Mouse (Mus musculus) T-helper 2 cell (primary cell): Measurements from ENCODE around the gene Majin.

Experiments used
- in situ Hi-C: fragments of 300-600 bp; cut with MboI, MseI; formaldehyde crosslinking; loops from one replicate; pipeline ENCODE4 v1.15.1; 2025; ENCODE audit warnings: high pct_unique_total_duplicates

Majin gene

GRCm38 (mm10) chr19:6184131-6184530 is at the start of gene Majin:
Majin (plus strand) TSS chr19:6184388.
- in situ Hi-C loops, result no loop called here

GRCm38 (mm10) chr19:6136397-6136796 is 47.8 kb upstream of the Majin start:
- in situ Hi-C loops, result no loop called here

- in situ Hi-C loops, result no loop called here
These were observed 44.5 kb upstream of the Majin start for GRCm38 (mm10) chr19:6139701-6140100.

GRCm38 (mm10) chr19:6140374-6140677 is 43.9 kb upstream of the Majin start:
- in situ Hi-C loops, result no loop called here

- in situ Hi-C loops, result no loop called here
These were observed 43.4 kb upstream of the Majin start, which contains the start of gene Batf2 for GRCm38 (mm10) chr19:6140678-6141393. Batf2 (plus strand) TSS chr19:6140983.

- in situ Hi-C loops, result no loop called here
These were observed 42.8 kb upstream of the Majin start, which contains the start of gene Arl2 for GRCm38 (mm10) chr19:6141394-6141749. Arl2 (minus strand) TSS chr19:6141548.

GRCm38 (mm10) chr19:6144842-6145241 is 39.3 kb upstream of the Majin start:
- in situ Hi-C loops, result no loop called here

GRCm38 (mm10) chr19:6155174-6155573 is 29.0 kb upstream of the Majin start:
- in situ Hi-C loops, result loop anchor here (25.0 kb wide), 1 partner anchor 482 kb away; no protein-coding TSS in a partner anchor

GRCm38 (mm10) chr19:6156372-6156771 is 27.8 kb upstream of the Majin start:
- in situ Hi-C loops, result loop anchor here (25.0 kb wide), 1 partner anchor 481 kb away; no protein-coding TSS in a partner anchor

- in situ Hi-C loops, result loop anchor here (25.0 kb wide), 1 partner anchor 480 kb away; no protein-coding TSS in a partner anchor
These were observed 27.0 kb upstream of the Majin start for GRCm38 (mm10) chr19:6157220-6157619.

GRCm38 (mm10) chr19:6163872-6164547 is 20.2 kb upstream of the Majin start:
- in situ Hi-C loops, result loop anchor here (25.0 kb wide), 1 partner anchor 473 kb away; no protein-coding TSS in a partner anchor

GRCm38 (mm10) chr19:6166750-6167149 is 17.4 kb upstream of the Majin start:
- in situ Hi-C loops, result loop anchor here (25.0 kb wide), 1 partner anchor 471 kb away; no protein-coding TSS in a partner anchor

GRCm38 (mm10) chr19:6171215-6171614 is 13.0 kb upstream of the Majin start:
- in situ Hi-C loops, result loop anchor here (5.0 to 25.0 kb wide), 3 partner anchors 81 to 1004 kb away; no protein-coding TSS in a partner anchor

GRCm38 (mm10) chr19:6174771-6175170 is 9.4 kb upstream of the Majin start:
- in situ Hi-C loops, result loop anchor here (5.0 to 25.0 kb wide), 4 partner anchors 78 to 1000 kb away; no protein-coding TSS in a partner anchor

GRCm38 (mm10) chr19:6178775-6179174 is 5.4 kb upstream of the Majin start:
- in situ Hi-C loops, result loop anchor here (5.0 to 10.0 kb wide), 2 partner anchors 324 to 996 kb away; no protein-coding TSS in a partner anchor

GRCm38 (mm10) chr19:6181629-6182028 is 2.6 kb upstream of the Majin start:
- in situ Hi-C loops, result no loop called here

GRCm38 (mm10) chr19:6182534-6182933 is 1.7 kb upstream of the Majin start:
- in situ Hi-C loops, result no loop called here

GRCm38 (mm10) chr19:6204265-6204664 is 20.1 kb downstream of the Majin start:
- in situ Hi-C loops, result loop anchor here (5.0 kb wide), 1 partner anchor 52 kb away; no protein-coding TSS in a partner anchor

- in situ Hi-C loops, result no loop called here
These were observed 22.5 kb downstream of the Majin start for GRCm38 (mm10) chr19:6206716-6207115.

GRCm38 (mm10) chr19:6216046-6216705 is 32.0 kb downstream of the Majin start:
- in situ Hi-C loops, result no loop called here

GRCm38 (mm10) chr19:6218606-6219005 is 34.4 kb downstream of the Majin start:
- in situ Hi-C loops, result no loop called here

- in situ Hi-C loops, result loop anchor here (5.0 kb wide), 1 partner anchor 606 kb away; no protein-coding TSS in a partner anchor
These were observed 41.9 kb downstream of the Majin start, which contains the start of gene Gpha2 for GRCm38 (mm10) chr19:6226135-6226534. Gpha2 (plus strand) TSS chr19:6226380.
